Mouse (Mus musculus) activated CD4-positive, CD25-positive, alpha-beta regulatory T cell (primary cell): ENCODE measurements around the gene Cort. TPM values are rescaled to one million over a fixed set of nuclear protein-coding genes. Genes with fewer than 3 reads are reported as not detected.

Experiments
- polyA plus RNA-seq, 2 experiments: library from polyadenylated mRNA; unstranded; fragments of 100-300 nt; shearing (Covaris generic); gene quantifications; one replicate each; pipeline ENCODE4 v1.2.1; 2017

Cort gene
- polyA plus RNA-seq, result not detected

DNA sequence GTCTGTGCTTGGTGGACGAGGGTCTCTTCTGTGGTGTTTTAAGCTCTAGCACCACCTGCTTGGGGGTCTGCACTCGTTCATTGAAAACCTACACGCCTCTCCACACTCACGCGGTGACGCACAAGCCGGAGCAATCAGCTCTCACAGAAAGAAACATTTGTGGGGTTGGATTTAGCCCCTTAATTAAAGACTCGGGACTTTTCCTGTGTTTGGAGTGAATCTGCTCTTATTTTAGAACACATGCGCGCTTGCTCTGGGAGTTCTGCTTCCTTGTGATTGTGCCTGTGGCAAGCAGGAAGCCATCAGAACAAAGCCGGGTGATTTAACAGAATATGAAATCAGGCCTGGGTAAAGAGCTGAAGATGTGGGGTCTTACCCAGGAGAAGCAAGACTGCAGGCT is at the start of gene Cort:
Gene Cort (minus strand): TSS at position 101 of the 400 bp plus-strand sequence.

DNA sequence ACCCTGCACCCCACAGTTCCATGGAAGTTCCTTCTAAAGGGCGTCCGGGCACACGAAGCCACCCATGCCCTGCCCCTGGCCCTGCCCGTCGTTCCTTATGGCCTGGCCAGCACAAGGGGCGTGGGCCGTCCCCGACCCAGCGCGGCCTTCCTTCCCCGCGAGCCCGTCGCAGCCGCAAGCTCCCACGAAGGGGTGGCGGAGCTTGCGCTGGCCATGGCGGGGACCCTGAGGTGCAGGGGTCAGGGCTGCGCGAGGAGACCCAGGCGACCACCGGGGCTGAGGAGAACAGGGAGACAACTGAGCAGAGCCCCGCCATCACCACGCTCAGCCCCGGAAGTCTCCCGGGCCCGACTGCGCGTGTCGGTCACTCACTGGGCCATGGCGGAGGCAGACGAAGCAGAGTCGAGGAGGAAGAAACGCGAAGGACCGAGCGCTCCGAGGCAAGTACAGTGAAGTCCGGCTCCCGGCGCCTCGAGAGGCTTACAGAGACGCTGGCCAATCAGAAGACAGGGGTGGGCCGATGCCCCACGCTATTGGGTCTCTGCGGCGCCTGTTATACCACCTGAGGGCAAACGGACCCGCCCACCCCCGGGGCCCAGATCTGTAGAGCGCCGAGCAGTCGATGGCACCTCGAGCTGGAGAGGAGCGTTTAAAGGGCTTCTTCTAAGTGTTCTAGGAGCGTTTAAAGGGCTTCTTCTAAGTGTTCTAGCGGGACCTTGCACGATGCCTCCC is 39.8 kb upstream of the Cort start, which contains the start of gene Pgd:
Gene Pgd (minus strand): TSS at position 557 of the 732 bp plus-strand sequence.

DNA sequence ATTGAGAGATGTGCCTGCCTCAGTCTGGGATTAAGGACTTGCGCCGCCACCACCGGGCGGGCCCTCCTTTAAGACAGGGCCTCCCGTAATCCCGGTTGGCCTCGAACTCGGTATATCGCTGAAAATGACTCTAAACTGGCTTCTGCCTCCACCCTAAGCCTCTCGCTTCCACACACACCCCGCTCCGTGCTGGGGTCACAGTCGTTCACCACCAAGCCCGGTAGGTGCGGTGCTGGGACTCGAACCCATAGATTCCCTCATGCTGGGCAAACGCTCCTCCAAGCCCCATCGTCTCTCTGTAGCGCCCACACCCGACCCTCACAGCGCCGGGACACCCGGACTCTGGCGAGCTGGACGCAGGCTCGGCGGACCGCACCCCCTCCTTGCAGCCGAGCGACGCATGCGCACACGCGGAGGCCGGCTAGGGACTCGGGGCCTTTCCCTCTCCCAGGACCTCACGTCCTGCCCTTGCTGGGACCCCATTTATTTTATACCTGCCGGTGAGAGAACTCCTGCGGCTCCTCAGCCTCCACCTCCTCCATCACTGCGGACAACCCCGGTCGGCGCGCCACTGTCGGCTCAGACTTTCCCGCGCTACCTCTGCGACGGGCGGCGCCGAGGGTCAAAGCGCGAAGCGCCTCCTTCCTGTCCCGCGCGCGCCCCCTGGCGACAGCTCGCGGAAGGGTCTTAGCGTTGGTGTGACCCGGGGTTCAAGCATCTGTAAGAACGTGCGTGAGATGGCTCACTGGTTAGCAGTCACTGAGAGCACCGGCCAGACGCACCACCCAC is 10.6 kb upstream of the Cort start, which contains the start of gene Cenps:
Gene Cenps (minus strand): TSS at position 648 of the 789 bp plus-strand sequence.

DNA sequence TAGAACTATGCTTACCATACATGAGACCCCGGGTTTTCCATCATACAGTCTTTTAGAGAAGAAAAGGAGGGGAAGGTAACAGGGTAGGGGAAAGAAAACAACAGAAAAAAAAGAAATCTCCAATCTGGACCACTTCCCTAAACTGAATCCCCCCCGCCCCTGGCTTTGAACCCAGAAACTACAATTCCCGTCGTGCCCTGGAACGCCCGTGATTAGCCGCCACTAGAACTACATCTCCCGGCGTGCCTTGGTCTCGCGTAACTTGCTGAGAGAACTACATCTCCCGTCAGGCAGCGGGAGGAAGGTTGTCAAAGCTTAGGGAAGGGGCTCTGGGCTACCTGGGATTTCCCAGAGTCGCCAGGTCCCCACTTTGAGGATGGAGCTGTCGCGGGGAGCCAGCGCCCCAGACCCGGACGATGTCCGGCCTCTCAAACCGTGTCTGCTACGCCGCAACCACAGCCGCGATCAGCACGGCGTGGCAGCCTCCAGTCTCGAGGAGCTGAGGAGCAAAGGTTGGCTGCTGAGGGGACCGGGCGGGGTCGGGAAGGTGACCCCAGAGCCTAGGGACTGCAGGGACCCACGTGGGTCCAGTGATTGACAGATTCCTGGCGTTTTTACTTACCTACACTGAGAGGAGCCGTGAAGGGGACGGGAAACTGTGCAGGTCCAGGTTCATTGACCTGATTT is 22.5 kb downstream of the Cort start, which contains the start of gene Dffa:
Gene Dffa (plus strand): TSS at position 272 of the 687 bp plus-strand sequence.

DNA sequence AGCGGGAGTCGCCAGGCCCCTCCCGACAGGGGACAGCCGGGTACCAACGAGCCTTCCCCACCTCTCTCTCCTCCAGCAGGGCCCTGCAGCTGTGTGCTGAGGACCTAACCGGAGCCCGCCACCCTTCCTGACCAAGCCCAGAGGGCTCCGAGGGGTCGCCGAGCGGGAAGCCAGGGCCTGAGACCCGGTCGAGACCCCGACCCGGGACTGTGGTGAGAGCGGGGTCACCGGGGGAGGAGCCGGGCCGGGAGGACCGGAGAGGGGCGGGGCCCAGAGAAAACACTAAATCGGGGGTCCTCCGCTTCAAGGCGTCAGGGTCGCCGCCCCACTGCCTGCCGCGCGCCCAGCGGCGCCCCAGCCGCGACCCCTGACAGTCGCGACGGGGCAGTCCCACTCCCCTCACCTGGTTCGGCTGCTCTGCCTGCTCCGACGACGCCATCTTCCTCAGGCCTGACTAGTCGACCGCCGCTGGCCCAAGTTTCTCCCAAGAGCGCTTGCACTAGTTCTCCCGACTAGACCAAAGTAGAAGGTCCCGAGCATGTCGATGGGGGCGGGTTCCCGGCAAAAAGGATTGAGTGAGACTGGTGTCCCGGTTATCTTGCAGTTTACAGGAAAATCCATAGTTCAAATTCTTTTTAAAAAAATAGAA is 27.1 kb downstream of the Cort start, which contains the start of gene Pex14:
Gene Pex14 (minus strand): TSS at position 508 of the 649 bp plus-strand sequence.

Other genes starting within 250 kb of the Cort start
- 10 to 100 TPM; 24.2 to 29.7 TPM for gene Pex14, start 26.9 kb downstream of the Cort start, polyA plus RNA-seq
- gene Dffa, start 22.6 kb downstream of the Cort start, polyA plus RNA-seq, result 10 to 100 TPM; 33.3 to 34.9 TPM
- gene Cenps, start 10.9 kb upstream of the Cort start, polyA plus RNA-seq, result 1 to 10 TPM; 7.2 to 9.6 TPM
- gene Pgd, start 40.0 kb upstream of the Cort start, polyA plus RNA-seq, result 10 to 100 TPM; 69.3 to 78.5 TPM
- 10 to 100 TPM; 20.1 to 28.2 TPM for gene Kif1b, start 180.9 kb upstream of the Cort start, polyA plus RNA-seq